Mouse (Mus musculus): ENCODE data around the gene F2rl3. TPM values are rescaled to one million over a fixed set of nuclear protein-coding genes. Genes with fewer than 3 reads are reported as not detected.

F2rl3 gene
- 1 to 10 TPM; 1.1 to 2.1 TPM for total RNA-seq (2021)

DNA sequence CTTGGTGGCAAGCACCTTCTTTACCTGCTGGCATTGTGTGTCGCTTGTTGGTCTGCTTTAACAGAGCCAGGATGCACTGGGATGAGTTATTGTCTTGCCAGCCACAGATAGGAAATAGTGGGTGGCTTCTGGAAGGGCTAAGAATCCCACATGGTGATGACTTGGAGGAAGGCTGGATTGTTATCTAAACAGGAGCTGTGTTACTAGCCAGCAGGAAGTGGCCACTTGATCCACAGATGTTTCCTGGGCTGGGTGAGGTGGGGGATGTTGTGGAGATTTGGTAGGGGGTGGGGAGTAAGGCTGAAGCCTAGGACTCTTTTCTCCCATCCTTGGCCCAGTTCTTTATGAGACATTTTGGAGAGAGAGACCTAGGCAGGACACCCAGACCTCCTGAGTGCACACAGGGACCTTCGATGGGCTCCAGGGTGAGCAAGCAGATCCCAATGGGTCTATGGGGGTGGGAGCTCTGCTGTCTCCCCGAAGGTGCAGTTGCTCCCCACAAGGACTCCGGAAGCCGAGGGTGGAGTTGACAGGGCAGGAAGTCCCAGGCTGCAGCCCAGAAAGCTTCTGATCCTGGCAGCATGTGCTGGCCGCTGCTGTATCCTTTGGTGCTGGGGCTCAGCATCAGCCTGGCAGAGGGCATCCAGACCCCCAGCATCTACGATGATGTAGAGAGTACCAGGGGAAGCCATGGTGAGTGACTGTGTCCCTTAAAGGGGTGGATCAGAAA lies at the start of gene F2rl3:
Gene F2rl3 (plus strand): TSS at position 559 of the 730 bp plus-strand sequence.
- intact Hi-C loops (cut with DNase I): no loop called here
- DNase-seq: peak; percentile 24

DNA sequence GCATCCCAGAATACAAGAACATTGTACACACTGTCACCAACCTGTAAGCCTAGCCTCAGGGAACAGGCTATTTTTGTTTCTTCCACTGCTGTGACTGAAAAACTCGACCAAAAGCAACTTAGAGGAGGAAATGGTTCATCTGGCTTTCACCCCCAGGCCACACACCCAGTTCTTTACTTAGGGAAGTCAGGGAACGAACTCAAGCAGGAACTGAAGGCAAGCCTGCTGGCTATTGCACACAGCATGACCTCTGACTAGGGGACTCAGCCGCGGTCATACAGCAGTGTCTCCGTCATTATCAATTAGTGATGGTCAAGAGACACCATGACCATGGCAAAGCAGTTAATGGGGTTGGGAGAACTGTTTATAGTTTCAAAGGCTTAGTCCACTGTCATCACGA lies 49.1 kb upstream of the F2rl3 start:
- intact Hi-C loops (cut with DNase I): no loop called here
- no peak for DNase-seq

GRCm38 (mm10) chr8:72716594-72716993 lies 45.1 kb upstream of the F2rl3 start:
- DNase-seq: no peak
- intact Hi-C loops (cut with DNase I): no loop called here

- intact Hi-C loops (cut with DNase I): loop anchor here (5.0 to 10.0 kb wide), 4 partner anchors 153 to 634 kb away; partner anchors contain the start of genes Ap1m1, Cherp and Large1
- no peak for DNase-seq
These were observed 41.1 kb upstream of the F2rl3 start for GRCm38 (mm10) chr8:72720541-72720940.

- intact Hi-C loops (cut with DNase I): loop anchor here (5.0 to 10.0 kb wide), 4 partner anchors 156 to 632 kb away; partner anchors contain the start of genes Ap1m1, Cherp and Large1
- peak; percentile 97 to 98 for DNase-seq
These were observed 38.7 kb upstream of the F2rl3 start, which contains the start of gene Sin3b for GRCm38 (mm10) chr8:72722769-72723650. Gene Sin3b (plus strand): TSS chr8:72723285.

DNA sequence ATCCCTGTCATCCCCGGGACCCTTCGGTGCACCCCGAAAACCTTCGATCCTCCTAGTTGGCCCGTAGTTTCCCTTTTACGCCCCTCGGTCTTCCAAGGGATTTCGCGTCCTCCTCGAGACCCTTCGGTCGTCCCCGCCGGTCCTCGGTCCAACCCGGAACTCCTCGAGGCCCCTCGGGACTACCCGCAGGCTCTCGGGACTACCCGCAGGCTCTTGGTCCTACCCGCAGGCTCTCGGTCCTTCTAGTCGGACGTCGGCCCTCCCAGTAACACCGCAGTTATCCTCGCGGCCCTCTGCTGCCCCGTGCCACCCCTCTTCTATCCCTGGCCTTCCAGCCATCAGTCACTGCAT lies 38.1 kb upstream of the F2rl3 start:
- DNase-seq: peak in 1 of 2 experiments; percentile 32
- intact Hi-C loops (cut with DNase I): loop anchor here (5.0 to 10.0 kb wide), 4 partner anchors 156 to 631 kb away; partner anchors contain the start of genes Ap1m1, Cherp and Large1

GRCm38 (mm10) chr8:72728636-72729035 lies 33.0 kb upstream of the F2rl3 start:
- intact Hi-C loops (cut with DNase I): loop anchor here (10.0 kb wide), 2 partner anchors 484 to 626 kb away; partner anchors contain the start of genes Ap1m1 and Large1
- DNase-seq: no peak

DNA sequence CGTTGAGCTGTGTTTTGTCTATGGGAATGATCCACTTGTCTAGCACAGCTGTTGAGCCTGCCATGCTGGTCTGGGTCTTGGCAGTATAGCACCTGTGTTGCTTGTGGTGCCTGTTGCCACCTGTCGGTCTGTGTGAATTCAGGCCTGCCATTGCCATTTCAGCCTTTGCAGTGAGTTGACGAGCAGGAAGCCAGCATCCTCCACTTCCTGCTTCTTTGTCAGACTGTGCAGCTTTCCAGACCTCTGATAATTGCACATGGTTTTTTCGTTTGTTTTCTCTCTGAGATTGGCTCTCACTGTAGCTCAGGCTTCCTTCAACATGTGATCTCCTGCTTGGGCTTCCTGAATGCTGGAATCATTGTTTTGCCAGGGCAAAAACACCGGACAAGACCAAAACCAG lies 26.7 kb upstream of the F2rl3 start:
- no peak for DNase-seq

DNA sequence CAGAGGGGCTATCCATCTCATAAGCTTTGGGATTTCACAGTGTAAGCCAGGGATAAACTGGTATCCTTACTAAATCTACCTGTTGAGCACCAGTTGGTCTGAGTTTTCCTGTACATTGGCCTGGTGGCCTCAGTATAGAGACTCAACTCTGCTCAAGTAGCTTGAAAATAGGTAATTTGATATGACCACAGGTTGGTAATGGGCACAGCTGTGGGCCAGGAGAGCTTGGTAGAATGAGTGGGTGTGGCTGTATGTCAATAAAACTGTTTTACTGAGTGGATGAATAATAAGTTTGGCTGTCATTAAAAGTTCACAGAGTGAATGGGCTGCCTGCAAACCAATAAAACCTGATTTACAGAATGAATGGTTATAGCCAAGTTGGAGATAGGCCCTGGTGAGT lies 24.8 kb upstream of the F2rl3 start:
- intact Hi-C loops (cut with DNase I): no loop called here

More for the DNA sequence above, 26.7 kb upstream of the F2rl3 start:
- intact Hi-C loops (cut with DNase I): no loop called here

GRCm38 (mm10) chr8:72746061-72746460 lies 15.6 kb upstream of the F2rl3 start:
- DNase-seq: peak; percentile 31 to 36
- intact Hi-C loops (cut with DNase I): loop anchor here (1.0 kb wide), 1 partner anchor 66 kb away; no protein-coding TSS in a partner anchor

More for the DNA sequence above, 24.8 kb upstream of the F2rl3 start:
- DNase-seq: no peak

GRCm38 (mm10) chr8:72749846-72750245 lies 11.8 kb upstream of the F2rl3 start:
- intact Hi-C loops (cut with DNase I): no loop called here
- DNase-seq: no peak

DNA sequence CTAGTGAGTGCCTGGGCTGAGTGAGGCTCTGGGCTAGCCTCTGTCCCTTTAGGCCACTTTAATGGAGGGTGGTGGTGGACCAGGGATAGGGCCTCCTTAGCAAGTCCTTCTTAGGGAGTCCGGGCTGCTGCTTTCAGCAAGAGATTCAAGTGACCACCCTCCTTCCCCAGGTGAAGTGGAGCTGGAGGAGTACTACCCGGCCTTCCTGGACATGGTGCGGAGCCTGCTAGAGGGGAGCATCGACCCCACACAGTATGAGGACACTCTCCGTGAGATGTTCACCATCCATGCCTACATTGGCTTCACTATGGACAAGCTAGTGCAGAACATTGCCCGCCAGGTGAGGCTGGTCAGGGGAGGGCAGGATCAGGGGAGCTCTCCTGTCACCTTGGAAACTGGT lies 11.4 kb upstream of the F2rl3 start:
- DNase-seq: no peak
- intact Hi-C loops (cut with DNase I): no loop called here

GRCm38 (mm10) chr8:72751126-72751525 lies 10.6 kb upstream of the F2rl3 start:
- no peak for DNase-seq
- intact Hi-C loops (cut with DNase I): no loop called here

GRCm38 (mm10) chr8:72752289-72752688 lies 9.4 kb upstream of the F2rl3 start:
- intact Hi-C loops (cut with DNase I): no loop called here
- DNase-seq: peak in 1 of 2 experiments; percentile 0

- intact Hi-C loops (cut with DNase I): no loop called here
These were observed 8.5 kb upstream of the F2rl3 start for GRCm38 (mm10) chr8:72753165-72753564.

GRCm38 (mm10) chr8:72753781-72754180 lies 7.9 kb upstream of the F2rl3 start:
- DNase-seq: no peak
- intact Hi-C loops (cut with DNase I): no loop called here

More at GRCm38 (mm10) chr8:72753165-72753564, 8.5 kb upstream of the F2rl3 start:
- peak; percentile 0 to 1 for DNase-seq

GRCm38 (mm10) chr8:72756031-72756430 lies 5.6 kb upstream of the F2rl3 start:
- DNase-seq: peak in 1 of 2 experiments; percentile 0
- intact Hi-C loops (cut with DNase I): no loop called here

DNA sequence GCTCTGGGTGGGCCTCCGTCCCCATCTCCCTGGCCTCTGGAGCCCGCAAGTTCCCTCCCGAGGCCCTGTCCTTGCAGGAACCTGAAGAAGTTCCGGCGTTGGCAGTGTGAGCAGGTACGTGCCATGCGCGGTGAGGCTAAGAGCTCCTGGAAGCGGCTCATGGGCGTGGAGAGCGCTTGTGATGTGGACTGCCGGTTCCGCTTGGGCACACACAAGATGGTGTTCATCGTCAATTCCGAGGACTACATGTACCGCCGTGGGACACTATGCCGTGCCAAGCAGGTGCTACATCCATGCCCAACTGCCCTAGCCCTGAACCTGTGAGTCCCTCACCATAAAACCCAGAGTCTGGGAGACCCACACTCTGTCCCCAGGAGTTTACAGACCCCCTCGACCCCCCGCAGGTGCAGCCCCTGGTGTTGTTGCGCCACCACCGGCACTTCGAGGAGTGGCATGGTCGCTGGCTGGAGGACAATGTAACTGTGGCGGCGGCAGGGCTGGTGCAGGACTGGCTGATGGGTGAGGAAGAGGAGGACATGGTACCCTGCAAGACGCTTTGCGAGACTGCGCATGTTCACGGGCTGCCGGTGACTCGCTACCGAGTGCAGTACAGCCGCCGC lies 4.8 kb upstream of the F2rl3 start:
- intact Hi-C loops (cut with DNase I): no loop called here
- peak in 1 of 2 experiments; percentile 0 for DNase-seq

GRCm38 (mm10) chr8:72757426-72758195 lies 4.1 kb upstream of the F2rl3 start:
- intact Hi-C loops (cut with DNase I): no loop called here
- peak in 1 of 2 experiments; percentile 0 for DNase-seq

DNA sequence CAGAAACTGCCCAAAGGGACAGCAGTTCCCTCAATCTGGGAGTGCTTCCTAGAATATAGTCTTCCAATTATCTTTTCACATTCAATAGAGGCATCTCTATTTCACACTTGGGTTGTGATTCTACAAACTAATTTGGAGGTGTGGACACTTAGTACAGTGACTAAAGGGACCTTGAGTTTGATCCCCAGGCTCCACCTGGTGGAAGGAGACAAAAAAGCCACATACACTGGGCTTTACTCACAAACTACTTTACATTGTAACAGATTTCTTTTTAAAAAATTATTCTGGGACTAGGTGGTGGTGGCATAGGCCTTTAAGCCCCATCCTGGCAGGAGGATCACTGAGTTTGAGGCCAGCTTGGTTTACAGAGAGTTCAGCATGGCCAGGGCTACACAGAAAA lies 3.4 kb upstream of the F2rl3 start:
- DNase-seq: no peak
- intact Hi-C loops (cut with DNase I): no loop called here

All from heart, postnatal 36 days (tissue).